Mouse (Mus musculus): ENCODE measurements around the gene Pga5. TPM values are rescaled to one million over a fixed set of nuclear protein-coding genes. Genes with fewer than 3 reads are reported as not detected.

Gene Pga5
- polyA plus RNA-seq, 1 experiment from 2014 or later = not detected

GRCm38 (mm10) chr19:10699851-10700250, 22.0 kb upstream of the Pga5 start:
- Histone ChIP-seq H3K4me1 (peaks cover 60% of the 10 kb centered on the region), H3K4me2 (no peak overlapping the region), H3K9ac (no peak overlapping the region), H3K27ac (0 out of 2 replicates have a peak overlapping the region, but pooled peaks have one; percentile 9), H3K36me3 (replicated peaks) (no peaks in the 10 kb centered on the region), H3K27me3 (replicated peaks) (no peaks in the 10 kb centered on the region), H3K4me3 (no peak overlapping the region), H3K9me3 (no peaks in the 10 kb centered on the region)
- 57% methylated on average over 9 of the region's 9 CpGs for WGBS
- no peak for ATAC-seq (replicated peaks)

DNA sequence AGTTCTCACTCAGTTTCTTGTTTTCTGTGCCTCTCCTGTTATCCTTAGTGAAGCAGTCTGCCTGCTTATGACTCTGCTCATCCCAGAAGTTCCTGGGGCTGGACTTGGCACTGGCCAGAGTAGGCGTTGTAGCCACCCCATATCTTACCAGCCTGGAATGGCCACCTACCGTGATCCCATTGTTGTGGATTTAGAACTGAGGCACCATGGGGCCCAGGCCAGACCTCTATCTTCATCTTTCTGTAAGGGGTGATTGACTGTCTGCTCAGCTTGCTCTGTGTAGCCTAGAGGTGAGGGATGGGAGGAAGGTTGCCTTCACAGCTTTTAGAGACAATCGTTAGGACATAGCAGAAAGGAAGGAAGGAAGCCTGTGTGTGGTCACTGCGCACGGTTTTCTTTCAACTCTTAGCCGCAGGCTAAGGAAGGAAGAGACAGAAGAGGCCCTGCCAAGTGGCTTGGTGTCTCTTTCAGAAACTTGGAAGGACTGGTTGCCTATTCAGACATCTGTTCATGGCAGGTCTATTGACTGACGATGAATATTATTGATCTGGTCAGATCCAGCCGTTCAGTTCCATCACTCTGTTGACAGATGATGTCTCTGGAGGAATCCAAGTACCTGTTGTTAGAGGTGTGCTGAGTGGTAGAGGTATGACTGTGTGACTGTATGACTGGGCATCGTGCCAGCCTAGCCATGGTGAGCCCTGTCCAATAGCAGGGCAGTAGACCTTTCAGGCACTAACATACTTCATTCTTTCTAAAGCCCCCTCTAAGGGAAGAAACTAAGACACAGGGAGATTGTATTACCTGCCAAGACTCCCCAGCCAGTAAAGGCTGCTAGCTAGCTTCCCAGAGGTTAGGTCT, 20.5 kb upstream of the Pga5 start:
- H3K9ac ChIP-seq = no peak overlapping the region
- no peaks in the 10 kb centered on the region for H3K36me3 ChIP-seq (replicated peaks)
- WGBS = 74% methylated on average over 9 of the region's 9 CpGs
- peaks cover 58% of the 10 kb centered on the region for H3K4me1 ChIP-seq
- no peak overlapping the region for H3K27ac ChIP-seq
- no peak overlapping the region for H3K4me2 ChIP-seq
- no peak for ATAC-seq (replicated peaks)
- H3K4me3 ChIP-seq = no peak overlapping the region
- no peaks in the 10 kb centered on the region for H3K9me3 ChIP-seq
- no peaks in the 10 kb centered on the region for H3K27me3 ChIP-seq (replicated peaks)

- no peak overlapping the region for H3K4me3 ChIP-seq
- H3K9me3 ChIP-seq = no peaks in the 10 kb centered on the region
- H3K4me1 ChIP-seq = peaks cover 65% of the 10 kb centered on the region
- peak overlapping the region; percentile 73 for H3K27ac ChIP-seq
- ATAC-seq (replicated peaks) = peak; percentile 44; the same call in 1 of the 2 replicates
- no peak overlapping the region for H3K9ac ChIP-seq
- no peaks in the 10 kb centered on the region for H3K27me3 ChIP-seq (replicated peaks)
- 12% methylated on average over 7 of the region's 7 CpGs for WGBS
- H3K36me3 ChIP-seq (replicated peaks) = no peaks in the 10 kb centered on the region
- peak overlapping the region; percentile 16 for H3K4me2 ChIP-seq
Measured at GRCm38 (mm10) chr19:10695801-10696200, 17.9 kb upstream of the Pga5 start.

DNA sequence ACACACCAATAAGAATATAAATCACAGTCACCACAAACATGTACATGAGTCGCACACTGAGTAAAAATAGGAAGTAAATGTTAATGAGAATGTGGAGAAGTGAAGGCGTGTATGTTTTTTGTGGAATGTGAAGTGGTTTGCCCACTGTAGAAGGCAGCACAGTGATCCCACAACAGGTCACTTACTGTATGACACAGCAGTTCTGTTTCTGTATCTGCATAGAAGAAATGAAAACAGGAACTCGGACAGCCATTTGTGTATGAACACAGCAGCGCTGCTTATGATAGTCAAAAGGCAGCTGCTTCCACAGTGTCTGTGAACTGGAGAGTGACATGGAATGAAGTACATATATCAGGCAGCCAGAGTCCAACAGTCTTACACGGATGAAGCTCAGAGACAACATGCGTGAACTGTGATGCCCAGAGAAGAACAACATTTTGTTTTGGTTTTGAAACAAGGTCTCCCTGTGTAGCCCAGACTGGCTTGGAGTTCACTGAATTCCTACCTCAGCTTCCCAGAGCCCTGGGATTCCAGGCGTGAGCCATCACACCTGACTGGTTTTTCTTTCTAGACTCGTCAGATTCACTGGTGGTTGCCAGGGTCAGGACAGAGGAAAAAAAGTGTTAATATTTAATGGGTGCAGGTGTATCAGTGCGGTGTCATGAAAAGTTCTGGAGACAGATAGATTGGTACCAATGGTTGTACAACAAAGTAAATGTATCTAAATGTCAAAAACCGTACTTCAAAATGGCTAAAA, 16.2 kb upstream of the Pga5 start:
- no peak for ATAC-seq (replicated peaks)
- WGBS = 87% methylated on average over 10 of the region's 10 CpGs
- H3K9ac ChIP-seq = no peak overlapping the region
- no peak overlapping the region for H3K4me3 ChIP-seq
- H3K4me2 ChIP-seq = no peak overlapping the region
- H3K36me3 ChIP-seq (replicated peaks) = no peaks in the 10 kb centered on the region
- H3K27ac ChIP-seq = no peak overlapping the region
- H3K4me1 ChIP-seq = peaks cover 67% of the 10 kb centered on the region
- no peaks in the 10 kb centered on the region for H3K9me3 ChIP-seq
- H3K27me3 ChIP-seq (replicated peaks) = no peaks in the 10 kb centered on the region

GRCm38 (mm10) chr19:10692361-10692760, 14.5 kb upstream of the Pga5 start:
- no peak overlapping the region for H3K4me3 ChIP-seq
- no peak for ATAC-seq (replicated peaks)
- H3K4me2 ChIP-seq = no peak overlapping the region
- no peaks in the 10 kb centered on the region for H3K9me3 ChIP-seq
- no peak overlapping the region for H3K9ac ChIP-seq
- H3K27ac ChIP-seq = no peak overlapping the region
- no peaks in the 10 kb centered on the region for H3K27me3 ChIP-seq (replicated peaks)
- peaks cover 59% of the 10 kb centered on the region for H3K4me1 ChIP-seq
- 93% methylated on average over 4 of the region's 4 CpGs for WGBS
- no peaks in the 10 kb centered on the region for H3K36me3 ChIP-seq (replicated peaks)

DNA sequence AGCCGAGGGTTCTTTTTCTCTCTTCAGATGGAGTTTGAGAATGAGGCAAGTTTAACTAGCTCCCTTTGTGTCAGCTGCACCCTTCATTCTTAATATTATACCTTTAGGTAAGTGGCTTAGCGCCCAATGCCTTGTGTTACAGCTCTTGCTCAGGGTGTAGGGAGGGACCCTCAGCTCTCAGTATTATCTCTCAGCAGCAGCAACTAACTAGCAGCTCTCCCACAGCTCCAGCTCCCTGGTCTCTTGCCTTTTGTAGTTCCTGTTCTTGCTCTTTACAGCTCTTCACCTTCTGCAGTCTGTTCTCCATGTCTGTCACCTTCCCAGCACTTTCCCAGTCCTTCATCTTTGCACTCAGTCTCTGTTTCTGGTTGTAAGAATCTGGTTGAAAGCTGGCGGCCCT, 13.8 kb upstream of the Pga5 start:
- Histone ChIP-seq H3K27me3 (replicated peaks) (no peaks in the 10 kb centered on the region), H3K4me2 (no peak overlapping the region), H3K36me3 (replicated peaks) (no peaks in the 10 kb centered on the region), H3K9me3 (no peaks in the 10 kb centered on the region), H3K27ac (no peak overlapping the region), H3K4me1 (peaks cover 53% of the 10 kb centered on the region), H3K9ac (no peak overlapping the region), H3K4me3 (no peak overlapping the region)
- 69% methylated on average over 3 of the region's 3 CpGs for WGBS
- ATAC-seq (replicated peaks) = no peak

DNA sequence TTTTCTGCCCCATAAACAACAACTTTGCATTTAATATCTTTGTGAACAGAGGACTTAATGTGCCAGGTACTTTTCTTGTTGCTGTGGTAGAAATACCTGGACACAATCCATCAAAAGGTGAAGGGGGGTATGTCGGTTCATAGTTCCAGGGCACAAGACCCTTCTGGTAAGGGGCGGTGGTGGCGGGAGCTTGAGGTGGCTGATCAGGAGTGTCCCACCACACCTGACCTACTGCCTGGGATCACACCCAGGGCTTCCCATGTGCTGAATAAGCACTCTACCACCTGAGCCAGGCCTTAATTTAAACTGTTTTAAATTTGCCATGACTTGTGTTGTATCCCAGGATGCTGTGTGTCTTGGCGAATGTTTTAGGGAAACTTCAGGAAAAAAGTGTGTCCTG, 13.2 kb upstream of the Pga5 start:
- no peak overlapping the region for H3K4me2 ChIP-seq
- 93% methylated on average over 4 of the region's 4 CpGs for WGBS
- no peak overlapping the region for H3K9ac ChIP-seq
- H3K27ac ChIP-seq = no peak overlapping the region
- no peak for ATAC-seq (replicated peaks)
- H3K27me3 ChIP-seq (replicated peaks) = no peaks in the 10 kb centered on the region
- no peaks in the 10 kb centered on the region for H3K9me3 ChIP-seq
- no peaks in the 10 kb centered on the region for H3K36me3 ChIP-seq (replicated peaks)
- no peak overlapping the region for H3K4me3 ChIP-seq
- peaks cover 48% of the 10 kb centered on the region for H3K4me1 ChIP-seq

- Histone ChIP-seq H3K9me3 (no peaks in the 10 kb centered on the region), H3K9ac (peak overlapping the region; percentile 4; the same call in 1 of the 2 replicates), H3K4me3 (peak overlapping the region; percentile 52), H3K27ac (peak overlapping the region; percentile 93; the same call in 1 of the 2 replicates), H3K4me2 (peak overlapping the region; percentile 75), H3K4me1 (peaks cover 40% of the 10 kb centered on the region), H3K27me3 (replicated peaks) (no peaks in the 10 kb centered on the region), H3K36me3 (replicated peaks) (no peaks in the 10 kb centered on the region)
- no peak for ATAC-seq (replicated peaks)
- whole genome bisulfite sequencing = 91% methylated on average over 3 of the region's 3 CpGs
Measured at GRCm38 (mm10) chr19:10690336-10690735, 12.5 kb upstream of the Pga5 start.

DNA sequence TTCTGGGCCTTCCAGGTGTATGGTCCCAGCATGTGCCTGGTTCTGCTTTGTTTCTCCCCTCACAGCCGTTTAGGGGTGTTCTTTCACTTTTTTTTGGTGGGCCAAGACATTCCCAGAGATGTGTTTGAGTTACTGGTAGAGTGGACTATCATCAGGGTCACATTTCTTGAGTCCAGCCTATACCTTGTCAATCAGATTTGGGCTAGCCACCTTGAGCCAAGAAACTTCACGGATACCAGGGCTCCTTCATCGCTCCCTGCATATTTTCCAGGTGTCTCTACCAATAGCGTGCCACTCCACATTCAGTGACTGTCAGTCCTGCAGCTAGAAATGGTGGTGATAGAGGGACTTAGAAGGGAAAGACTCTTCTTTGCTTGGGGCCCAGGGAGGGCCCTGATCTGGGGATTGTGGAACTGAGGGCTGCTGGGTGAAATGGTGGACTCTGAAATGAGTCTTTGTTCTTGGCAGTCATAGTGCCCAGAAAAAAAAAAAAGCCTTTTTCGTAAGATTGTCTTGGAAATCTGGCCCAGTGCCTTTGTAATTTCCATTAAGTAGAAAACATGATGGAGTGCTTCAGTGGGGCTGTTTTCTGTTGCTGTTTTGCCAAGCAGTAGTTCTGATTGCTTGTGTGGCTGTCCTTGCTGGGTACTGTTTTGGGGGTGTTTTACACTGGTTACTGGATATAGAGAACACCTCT, 11.7 kb upstream of the Pga5 start:
- Histone ChIP-seq H3K27me3 (replicated peaks) (no peaks in the 10 kb centered on the region), H3K36me3 (replicated peaks) (no peaks in the 10 kb centered on the region), H3K9ac (peak overlapping the region; percentile 78), H3K9me3 (no peaks in the 10 kb centered on the region), H3K4me1 (peaks cover 37% of the 10 kb centered on the region), H3K4me2 (peak overlapping the region; percentile 75), H3K4me3 (peak overlapping the region; percentile 52), H3K27ac (peak overlapping the region; percentile 93)
- ATAC-seq (replicated peaks) = peak; percentile 5; the same call in 1 of the 2 replicates
- WGBS = 40% methylated on average over 5 of the region's 5 CpGs

GRCm38 (mm10) chr19:10688537-10689352, 10.9 kb upstream of the Pga5 start, which contains the start of gene Vps37c:
Gene Vps37c (plus strand): TSS chr19:10688735.
- H3K27me3 ChIP-seq (replicated peaks) = no peaks in the 10 kb centered on the region
- WGBS = under 1% methylated on average over 70 of the region's 74 CpGs
- peak within 1 kb of the TSS; percentile 78 for H3K9ac ChIP-seq
- H3K36me3 ChIP-seq (replicated peaks) = no peaks in the 10 kb centered on the region
- peak; percentile 94 for ATAC-seq (replicated peaks)
- peak within 1 kb of the TSS; percentile 52 for H3K4me3 ChIP-seq
- peak within 1 kb of the TSS; percentile 93 for H3K27ac ChIP-seq
- H3K4me1 ChIP-seq = peaks cover 37% of the 10 kb centered on the region
- peak within 1 kb of the TSS; percentile 75 for H3K4me2 ChIP-seq
- H3K9me3 ChIP-seq = no peaks in the 10 kb centered on the region

DNA sequence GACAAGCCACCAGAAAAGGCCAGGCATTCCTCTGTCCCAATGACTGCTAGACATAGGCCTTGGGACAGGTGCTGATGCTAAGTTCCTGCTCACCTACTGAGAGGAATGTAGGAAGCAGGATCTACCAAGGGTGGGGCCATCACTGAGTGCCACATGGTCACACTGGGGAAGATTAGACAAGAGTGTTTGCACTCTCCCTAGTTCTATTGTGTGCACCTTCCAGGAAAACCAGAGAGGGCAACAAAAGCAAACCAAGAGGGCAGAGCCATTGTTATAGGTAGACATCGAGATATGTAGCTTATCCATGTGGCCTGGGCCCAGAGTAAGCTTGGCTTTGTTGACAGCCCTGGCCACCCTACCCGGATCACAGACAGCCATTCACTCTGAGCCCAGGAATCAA, 7.9 kb upstream of the Pga5 start:
- no peak overlapping the region for H3K4me2 ChIP-seq
- no peak overlapping the region for H3K4me3 ChIP-seq
- no peaks in the 10 kb centered on the region for H3K36me3 ChIP-seq (replicated peaks)
- no peak for ATAC-seq (replicated peaks)
- H3K27ac ChIP-seq = no peak overlapping the region
- H3K9ac ChIP-seq = no peak overlapping the region
- no peaks in the 10 kb centered on the region for H3K27me3 ChIP-seq (replicated peaks)
- no peaks in the 10 kb centered on the region for H3K9me3 ChIP-seq
- peaks cover 24% of the 10 kb centered on the region for H3K4me1 ChIP-seq
- WGBS = 77% methylated on average over 2 of the region's 2 CpGs
